Mouse (Mus musculus): ENCODE measurements around the gene Nup214. TPM values are rescaled to one million over a fixed set of nuclear protein-coding genes. Genes with fewer than 3 reads are reported as not detected.
"Not testable (repeated sequence)": the region's sequence is repeated elsewhere in the genome, so short reads cannot be mapped to it uniquely, and the experiment has no call there.

Gene Nup214
- total RNA-seq, 2 experiments from 2014 or later, result 50.0 to 60.9 TPM

DNA sequence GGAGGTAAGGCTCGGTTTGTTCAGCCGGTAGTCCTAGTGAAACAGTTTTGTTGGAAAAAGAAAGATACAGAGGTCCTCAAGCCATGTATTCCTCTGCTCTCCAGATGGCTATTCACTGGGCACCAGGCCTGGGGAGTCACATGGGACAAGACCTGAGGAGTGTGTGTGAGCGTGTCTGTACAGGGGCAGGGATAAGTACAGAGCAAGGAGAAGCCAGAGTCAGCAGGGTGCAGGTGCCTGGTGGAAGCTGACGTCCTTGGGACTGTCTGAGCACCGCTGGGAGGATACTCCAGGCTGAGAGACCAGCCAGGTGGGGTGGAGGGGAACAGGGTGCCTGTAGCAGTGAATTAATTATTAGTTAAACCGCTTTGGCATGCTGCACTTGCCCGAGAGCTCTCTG lies 10.7 kb upstream of the Nup214 start:
- no peak for DNase-seq (ENCODE audit: low spot score in 2 of 2)

DNA sequence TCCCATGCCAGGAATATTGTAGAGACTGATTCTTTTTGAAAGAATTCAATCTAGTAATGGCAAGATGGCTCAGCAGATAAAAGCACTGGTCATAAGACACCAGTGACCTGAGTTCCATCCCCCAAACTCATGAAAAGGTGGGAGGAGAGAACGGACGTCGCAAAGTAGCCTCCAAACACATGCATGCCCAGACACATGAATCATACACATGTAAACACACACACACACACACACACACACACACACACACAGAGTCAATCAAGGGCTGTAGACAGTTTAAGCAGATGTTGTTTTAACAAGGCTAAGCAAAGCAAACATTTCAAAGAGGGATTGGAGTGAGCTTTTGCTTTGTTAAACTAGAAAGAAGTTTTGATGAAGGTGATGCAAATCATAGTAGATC lies 10.0 kb upstream of the Nup214 start:
- no peak for DNase-seq (ENCODE audit: low spot score in 2 of 2)

DNA sequence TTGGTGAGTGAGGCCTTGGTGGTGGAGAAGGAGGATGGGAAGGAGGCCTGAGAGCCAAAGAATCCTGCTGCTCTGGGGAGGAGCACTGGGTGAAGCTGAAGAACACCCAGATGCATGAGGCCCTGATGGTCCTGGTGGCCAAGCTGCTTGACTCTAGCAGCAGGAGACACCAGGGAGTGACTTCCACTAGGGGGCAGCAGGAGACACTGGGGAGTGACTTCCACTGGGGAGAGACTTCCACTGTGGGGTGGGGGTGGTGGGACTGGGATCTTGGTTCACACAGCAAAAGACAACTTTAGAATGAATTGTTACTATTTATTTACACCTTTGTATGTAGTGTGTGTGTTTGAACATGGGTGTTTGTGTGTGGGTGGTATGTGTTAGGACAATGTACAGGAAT lies 9.1 kb upstream of the Nup214 start:
- DNase-seq (ENCODE audit: low spot score in 2 of 2), result no peak

DNA sequence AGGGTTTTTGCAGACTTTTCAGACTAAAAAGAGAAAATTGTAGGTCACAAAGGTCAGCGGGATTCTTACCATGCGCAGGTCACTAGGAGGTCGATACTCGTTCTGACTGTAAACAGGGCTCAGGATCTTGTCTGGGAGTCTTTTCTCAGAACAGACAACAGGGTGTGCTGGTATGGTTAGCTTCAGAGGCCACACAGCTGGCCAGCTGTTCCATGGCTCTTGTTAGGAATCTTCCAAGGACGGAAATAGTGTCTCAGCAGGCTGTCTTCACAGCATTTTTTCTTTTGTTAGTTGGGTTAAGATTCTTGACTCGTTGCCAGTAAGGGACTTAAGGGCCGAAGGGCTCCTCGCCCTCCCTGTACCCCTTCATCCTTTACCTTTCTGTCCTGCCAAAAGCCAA lies 7.4 kb upstream of the Nup214 start:
- no peak for DNase-seq (ENCODE audit: low spot score in 2 of 2)

DNA sequence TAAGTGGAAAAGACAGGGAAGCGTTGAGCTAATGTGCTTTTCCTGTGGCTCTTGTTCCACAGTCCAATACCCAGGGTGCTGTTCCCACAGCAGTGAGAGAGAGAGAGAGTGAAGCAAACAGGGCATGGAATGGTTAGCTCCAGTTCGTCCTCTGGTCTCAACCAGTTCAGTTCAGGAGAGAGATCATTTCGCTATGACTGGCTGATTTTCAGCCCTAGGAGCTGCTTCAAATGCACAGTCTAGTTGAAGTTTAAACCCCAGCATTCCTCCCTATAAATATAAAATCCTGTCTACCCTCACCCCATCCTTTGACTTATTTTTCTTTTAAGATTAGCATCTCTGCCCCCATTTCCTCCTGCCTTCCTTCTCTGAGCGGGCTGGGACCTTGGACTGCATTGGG lies 1.6 kb upstream of the Nup214 start:
- no peak for DNase-seq (ENCODE audit: low spot score in 2 of 2)

DNA sequence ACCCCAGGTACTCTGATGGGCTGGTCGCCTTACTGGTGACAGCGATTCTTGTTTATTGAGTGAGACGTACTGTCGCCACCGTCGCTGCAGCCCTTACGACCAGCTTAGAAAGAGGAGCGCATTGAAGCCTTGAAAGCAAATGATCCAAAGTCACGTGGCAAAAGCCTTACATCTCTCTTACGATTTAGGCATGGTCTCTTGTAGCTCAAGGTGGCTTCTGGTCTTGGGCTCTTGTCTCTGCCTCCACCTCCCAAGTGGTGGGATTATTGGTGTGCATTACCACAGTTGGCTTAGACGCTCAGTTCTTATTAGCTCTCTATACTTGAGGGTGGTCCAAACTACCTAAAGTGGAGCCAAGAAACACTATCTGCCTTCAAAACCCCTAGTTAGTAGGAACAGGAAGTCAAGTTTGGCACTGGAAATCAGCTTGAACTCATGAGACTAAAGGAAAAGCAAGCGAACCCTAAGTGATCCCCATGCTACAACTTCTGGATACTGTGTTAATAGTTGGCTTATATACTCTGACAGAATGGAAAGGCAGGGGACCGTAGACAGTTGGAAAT lies 654 bp downstream of the Nup214 start:
- DNase-seq (ENCODE audit: low spot score in 2 of 2), result no peak

DNA sequence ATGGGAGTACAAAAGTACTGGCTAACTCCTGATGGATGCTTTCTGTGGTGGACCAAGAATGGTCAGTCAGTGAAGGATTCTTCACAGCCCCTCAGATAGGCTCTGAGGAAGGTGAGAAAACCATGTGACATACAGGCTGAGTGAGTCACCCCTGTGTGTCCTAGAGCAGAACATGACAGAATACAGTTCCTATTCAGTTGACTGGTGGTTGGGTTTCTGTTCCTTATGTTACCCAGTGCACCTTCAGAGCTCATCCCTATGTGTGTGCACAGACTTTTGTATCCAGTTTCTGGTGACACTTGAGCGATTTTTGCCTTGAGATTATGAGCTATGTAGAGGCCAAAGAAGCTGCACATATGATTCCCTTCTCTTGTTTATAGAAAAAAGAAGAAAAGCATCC lies 13.5 kb downstream of the Nup214 start:
- no peak for DNase-seq (ENCODE audit: low spot score in 2 of 2)

DNA sequence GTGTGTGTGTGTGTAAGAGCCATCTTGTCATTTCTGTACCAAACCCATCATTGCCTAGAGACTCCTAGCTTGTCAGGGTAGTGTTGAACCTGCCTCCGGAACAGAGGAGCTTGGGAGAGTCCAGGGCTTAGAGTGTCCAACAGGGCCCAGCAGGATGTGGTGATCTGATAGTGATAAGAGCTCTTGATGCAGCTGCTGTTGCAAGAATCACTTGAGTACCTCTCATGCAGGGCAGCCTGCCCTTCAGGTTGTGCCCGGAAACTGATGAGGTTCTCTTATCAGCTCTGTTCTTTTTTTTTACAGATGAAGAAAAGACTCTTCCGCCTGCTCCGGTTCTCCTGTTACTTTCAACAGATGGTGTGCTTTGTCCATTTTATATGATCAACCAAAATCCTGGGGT lies 16.7 kb downstream of the Nup214 start:
- no peak for DNase-seq (ENCODE audit: low spot score in 2 of 2)

DNA sequence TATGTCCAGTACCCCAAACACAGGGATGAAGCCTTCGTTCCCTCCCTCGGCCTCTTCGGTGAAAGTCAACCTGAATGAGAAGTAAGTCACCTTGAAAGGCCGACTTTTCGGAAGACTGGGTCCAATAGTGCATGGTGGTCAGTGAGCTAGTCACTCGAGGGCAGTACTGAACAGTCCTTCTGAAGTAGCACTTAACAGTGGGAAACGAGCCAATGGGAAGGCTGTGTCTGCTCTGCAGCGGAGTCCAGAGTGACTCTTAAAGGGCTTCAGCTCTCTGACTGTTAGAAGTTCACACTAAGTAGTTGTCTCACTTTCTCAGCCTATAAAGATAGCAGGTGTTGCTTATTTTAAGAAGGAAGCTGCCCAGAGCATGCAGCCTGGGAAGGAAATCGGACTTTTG lies 20.7 kb downstream of the Nup214 start:
- no peak for DNase-seq (ENCODE audit: low spot score in 2 of 2)

DNA sequence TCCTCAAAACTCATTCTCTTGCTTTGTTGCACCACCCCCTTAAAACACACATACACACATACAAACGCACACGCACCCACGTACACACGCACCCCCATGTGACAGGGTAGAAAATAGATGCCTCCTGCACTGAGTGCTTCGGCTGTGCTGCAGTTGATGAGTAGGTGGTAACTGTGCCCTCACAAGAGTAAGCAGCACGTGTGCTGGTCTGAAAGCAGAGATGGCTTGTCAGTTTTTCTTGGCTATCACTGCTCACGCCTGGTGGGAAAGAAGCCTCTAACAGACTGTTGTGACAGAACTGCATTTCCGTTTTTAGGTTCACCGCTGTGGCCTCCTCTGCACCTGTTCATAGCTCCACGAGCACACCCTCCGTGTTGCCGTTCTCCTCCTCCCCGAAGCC lies 21.8 kb downstream of the Nup214 start:
- peak; percentile 43 to 66 for DNase-seq (ENCODE audit: low spot score in 2 of 2)

DNA sequence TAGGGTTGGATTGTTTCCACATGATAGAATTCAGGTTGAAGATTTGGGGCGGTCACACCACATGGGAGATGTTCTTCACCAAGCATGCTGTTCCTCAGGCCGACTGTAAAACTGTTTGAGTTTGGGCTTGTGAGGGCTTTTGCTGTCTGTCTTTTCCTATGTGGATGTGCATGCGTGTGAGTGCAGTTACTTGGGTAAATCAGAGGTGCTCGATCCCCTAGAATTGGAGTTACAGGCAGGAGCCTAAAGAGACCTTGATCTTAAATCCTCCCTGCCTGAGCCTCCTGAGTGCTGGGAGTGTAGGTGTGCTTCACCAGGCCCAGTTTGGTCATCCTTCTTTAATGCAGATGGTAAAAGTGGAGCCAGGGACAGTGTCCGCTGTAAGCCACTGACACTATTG lies 23.3 kb downstream of the Nup214 start:
- no peak for DNase-seq (ENCODE audit: low spot score in 2 of 2)

DNA sequence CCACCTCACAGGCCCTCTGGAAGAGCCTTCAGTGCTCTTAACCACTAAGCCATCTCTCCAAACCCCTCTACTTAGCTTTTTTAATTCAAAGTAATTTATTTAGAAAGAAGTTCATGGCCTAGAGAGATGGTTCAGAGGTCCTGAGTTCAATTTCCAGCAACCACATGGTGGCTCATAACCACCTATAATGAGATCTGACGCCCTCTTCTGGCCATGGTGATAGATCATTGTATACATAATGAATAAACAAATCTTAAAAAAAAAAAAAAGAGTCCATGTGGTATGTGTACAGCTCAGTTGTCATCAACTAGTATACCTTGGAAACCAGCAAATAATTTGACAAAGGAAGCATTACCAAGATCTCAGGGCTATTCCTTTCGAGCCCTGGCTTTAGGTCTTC lies 24.2 kb downstream of the Nup214 start:
- no peak for DNase-seq (ENCODE audit: low spot score in 2 of 2)

DNA sequence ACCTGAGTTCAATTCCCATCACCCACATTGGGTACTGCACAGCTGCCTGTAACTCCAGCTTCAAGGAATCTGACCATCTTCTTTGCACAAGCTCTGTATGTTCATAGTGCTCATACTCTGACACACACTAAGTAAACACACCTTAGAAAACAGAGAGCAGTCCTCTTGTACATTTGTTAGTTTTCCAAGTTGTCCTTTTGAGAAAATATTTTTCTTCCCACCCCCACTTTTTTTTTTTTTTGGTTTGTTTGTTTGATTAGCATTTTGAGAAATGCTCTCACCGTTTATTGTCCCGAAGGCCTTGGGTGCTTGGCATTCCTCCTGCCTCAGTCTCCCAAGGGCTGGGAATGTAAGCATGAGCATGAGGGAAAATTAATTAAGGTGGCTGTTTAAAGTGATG lies 34.1 kb downstream of the Nup214 start:
- no peak for DNase-seq (ENCODE audit: low spot score in 2 of 2)

DNA sequence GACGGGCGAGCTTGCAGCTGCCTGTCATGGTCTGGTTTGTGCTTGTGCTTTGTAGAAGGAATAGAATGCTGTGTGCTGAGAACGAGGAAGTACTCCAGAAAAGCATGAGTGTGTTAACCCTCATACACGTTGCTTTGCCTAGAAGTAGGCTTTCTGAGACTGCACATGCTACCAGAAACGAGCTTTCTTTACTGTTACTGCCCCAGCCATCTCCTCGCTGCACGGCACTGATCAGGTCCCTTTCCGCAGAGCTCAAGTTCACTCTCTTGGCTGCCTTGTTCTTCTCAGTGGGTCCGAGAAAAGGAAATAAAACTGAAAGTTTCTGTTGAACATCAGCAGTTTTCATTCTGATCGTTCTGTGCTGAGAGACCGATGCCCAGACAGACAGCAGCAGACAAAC lies 34.5 kb downstream of the Nup214 start:
- no peak for DNase-seq (ENCODE audit: low spot score in 2 of 2)

DNA sequence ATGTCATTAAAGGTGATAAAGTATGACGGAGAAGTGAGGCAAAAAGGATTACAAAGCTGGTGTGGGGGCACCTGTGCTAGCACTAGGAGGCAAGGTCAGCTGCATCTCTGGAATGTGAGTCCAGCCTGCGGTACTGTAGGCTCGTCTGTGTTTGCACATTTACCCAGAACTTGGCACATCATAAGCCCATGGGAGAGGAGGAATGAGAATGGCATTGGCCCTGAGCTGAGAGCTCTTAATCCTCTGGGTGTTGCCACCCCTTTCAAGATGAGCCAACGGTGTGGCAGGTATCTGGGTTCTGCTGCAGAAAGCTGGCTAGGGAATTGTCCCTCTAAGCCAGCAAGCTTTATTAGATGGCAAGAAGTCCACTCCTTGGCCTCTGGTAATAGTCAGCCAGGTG lies 45.5 kb downstream of the Nup214 start:
- DNase-seq (ENCODE audit: low spot score in 2 of 2), result no peak

DNA sequence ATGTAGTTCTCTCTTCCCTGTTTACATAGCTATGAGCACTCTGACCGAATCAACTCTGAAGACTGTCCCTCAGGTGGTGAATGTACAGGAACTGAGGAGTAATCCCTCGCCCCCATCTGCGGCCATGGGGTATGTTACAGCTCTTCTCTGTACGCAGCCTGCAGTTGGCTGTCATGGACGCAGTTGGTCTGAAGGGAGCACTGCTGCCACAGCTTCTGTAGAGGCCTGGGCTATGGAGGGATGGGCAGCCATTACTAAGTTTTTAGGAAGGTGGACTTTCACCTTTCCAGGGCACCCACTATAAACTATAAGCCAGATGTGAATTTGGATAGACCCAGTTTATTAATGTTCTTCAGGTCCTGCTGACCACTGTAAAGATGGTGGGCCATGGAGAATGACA lies 46.0 kb downstream of the Nup214 start:
- no peak for DNase-seq (ENCODE audit: low spot score in 2 of 2)

DNA sequence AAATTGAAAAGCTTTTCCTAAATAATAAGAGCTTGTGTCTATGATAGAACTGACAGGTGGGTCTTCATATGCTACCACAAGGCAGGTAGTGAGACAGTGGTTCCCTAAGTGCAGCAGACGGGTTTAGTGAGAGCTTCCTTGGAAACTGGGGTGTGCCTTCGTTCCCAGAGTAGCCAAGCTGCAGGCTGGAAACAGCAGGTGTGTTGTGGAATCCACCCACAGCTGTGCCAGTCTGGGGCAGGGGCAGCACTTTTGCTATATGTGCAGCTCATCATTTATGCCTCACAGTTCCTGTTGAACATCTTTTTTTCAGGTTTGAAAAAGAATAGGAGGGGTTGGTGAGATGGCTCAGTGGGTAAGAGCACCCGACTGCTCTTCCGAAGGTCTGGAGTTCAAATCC lies 50.1 kb downstream of the Nup214 start:
- no peak for DNase-seq (ENCODE audit: low spot score in 2 of 2)

DNA sequence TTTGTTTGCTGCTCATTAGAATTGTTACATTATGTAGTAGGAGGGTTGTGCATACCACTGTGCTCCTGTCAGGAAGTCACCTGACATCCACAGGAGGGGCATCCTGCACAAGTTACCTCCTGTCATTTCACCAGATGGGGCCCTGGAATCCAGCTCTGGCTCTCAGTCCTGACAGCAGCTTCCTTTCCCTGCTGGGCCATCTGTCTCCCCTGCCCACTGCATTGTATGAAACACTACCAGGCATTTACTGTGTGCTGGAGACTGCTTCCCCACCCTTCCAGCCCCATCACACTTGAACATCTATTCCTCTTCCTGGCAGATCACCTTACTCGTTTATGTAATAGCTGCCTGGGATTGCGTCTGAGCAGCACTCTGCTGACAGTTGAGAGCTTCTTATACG lies 55.4 kb downstream of the Nup214 start:
- DNase-seq (ENCODE audit: low spot score in 2 of 2), result peak; percentile 32 to 45

DNA sequence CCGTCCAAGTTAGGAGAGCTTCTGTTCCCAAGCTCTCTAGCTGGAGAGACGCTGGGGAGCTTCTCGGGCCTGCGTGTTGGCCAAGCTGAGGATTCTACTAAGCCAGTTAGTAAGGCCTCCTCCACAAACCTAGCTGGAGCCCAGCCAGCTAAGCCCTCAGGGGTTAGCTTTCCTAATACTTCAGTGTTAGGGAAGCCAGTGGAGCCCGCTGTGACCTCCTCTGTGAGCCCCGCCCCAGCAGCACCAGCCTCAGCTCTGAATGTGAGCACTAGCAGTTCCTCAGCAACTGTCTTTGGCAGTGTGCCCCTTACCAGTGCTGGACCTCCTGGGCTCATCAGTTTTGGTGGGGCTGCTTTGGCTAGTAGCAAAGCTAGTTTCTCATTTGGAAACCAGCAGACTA lies 59.2 kb downstream of the Nup214 start:
- no peak for DNase-seq (ENCODE audit: low spot score in 2 of 2)

DNA sequence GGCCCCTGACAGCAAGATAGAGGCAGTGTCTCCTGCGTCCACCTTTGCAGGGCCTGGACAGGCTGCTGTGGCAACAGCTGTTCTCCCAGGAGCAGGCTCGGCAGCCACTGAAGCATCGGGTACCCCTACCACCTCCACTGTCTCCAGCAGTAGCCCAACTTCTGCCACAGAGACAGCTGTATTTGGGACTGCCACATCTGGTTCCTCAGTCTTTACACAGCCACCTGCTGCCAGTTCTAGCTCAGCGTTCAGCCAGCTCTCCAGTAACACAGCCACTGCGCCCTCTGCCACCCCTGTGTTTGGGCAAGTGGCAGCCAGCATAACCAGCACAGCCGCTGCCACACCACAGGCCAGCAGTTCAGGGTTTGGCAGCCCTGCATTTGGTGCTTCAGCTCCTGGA lies 60.0 kb downstream of the Nup214 start:
- DNase-seq (ENCODE audit: low spot score in 2 of 2), result no peak

DNA sequence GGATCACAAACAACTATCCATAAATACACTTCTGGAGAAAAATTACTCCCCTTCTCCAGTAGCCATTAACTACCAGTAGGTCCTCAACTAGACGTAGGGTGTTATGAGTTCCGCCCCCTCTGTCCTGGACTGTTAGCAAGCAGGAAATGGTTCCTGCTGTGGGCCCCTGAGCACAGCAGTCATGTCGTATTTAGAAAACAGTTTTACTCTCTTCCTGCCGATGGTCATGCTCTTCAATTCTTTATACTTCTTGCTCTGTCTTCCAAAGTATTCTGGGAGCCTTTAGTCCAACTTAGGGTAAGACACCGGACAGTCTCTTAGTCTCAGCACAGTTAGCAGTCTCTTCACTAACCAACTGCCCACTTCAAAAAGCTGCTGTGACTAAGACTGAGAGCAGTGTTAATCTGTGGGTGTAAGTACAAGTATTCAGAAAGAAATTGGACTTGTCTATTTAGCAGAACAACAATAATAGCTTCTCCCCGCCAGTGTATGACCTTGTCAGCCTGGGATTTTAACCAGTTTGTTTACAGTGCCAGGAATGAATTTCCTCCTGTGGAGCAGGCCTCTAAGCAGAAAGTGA lies 63.1 kb downstream of the Nup214 start:
- DNase-seq (ENCODE audit: low spot score in 2 of 2), result no peak

DNA sequence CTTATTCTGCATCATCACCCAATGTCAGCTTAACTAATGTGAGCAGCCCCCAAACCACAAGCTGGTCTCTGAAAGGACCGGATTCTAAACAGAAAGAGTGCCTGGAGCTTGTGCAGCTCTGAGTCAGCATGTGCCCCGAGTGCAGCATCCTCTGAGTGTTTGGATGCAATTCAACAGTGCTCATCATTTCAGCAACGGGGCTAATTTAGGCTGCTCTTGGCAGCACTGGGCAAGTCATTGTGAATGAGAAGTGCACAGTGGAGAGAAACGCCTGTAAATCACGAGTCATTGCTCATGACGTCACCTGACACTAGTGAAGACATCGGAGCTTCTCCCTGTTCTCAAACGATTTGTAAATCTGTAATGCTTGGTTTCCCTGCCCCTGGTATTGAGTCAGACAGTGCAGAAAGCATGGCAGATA lies 64.4 kb downstream of the Nup214 start:
- DNase-seq (ENCODE audit: low spot score in 2 of 2), result peak; percentile 36 to 64

DNA sequence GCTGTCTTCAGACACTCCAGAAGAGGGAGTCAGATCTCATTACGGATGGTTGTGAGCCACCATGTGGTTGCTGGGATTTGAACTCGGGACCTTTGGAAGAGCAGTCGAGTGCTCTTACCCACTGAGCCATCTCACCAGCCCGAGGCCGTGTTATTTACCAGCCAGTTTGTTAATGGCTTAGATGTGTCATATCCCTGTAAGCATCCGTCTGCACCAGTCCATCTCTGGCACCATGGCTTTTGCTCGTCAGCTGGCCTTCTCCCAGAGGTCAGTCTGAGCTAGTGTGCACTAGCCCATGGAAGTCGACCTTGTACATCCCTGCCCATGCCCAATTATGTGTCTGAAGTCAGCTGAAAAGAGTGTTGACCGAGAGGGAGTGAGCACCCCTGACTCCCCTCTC lies 66.4 kb downstream of the Nup214 start:
- DNase-seq (ENCODE audit: low spot score in 2 of 2), result not testable (repeated sequence)

DNA sequence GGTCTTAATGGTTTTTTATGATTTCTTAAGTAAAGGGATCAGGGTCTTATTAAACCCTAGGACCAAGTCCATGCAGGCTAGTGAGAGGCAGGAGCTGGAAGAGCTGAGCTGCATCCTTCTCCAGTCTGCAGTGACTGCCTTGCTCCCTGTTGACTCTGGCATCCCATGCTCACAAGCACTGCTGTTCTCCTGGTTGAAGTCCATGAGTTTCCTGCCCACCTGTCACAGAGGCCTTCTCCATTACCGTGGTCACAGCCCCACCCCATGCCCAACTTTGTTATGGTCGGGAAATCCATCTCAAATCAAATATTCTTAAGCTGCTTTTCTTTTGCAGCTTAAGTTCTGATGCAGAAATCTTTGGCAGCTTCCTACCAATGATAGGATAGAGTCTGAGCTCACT lies 66.9 kb downstream of the Nup214 start:
- no peak for DNase-seq (ENCODE audit: low spot score in 2 of 2)

Data from layer of hippocampus, postnatal 14 days (tissue).